Mouse (Mus musculus) heart, postnatal 0 days (tissue): Measurements from ENCODE around the gene Spata32. TPM values are rescaled to one million over a fixed set of nuclear protein-coding genes. Genes with fewer than 3 reads are reported as not detected.

ENCODE experiments used
- ATAC-seq: fragments of 200-750 bp; cut with Nextera tagmentation; 2 replicates; pipeline ENCODE4 v1.8.0; 2017; ENCODE audit warnings: low read depth, moderate number of reproducible peaks, moderate library complexity; ENCODE audit not compliant: insufficient read depth
- DNase-seq: peaks from one replicate; pipeline ENCODE4 v3.0.0-alpha.2; 2016; ENCODE audit warnings: low spot score
- H3K27ac ChIP-seq: fragments of 300-500 bp; sonication (generic); 2 replicates; pipeline ENCODE4 v1.5.1; 2014; ENCODE audit warnings: low read depth, mild to moderate bottlenecking
- H3K27me3 ChIP-seq: fragments of 300-500 bp; sonication (generic); 2 replicates; pipeline ENCODE4 v1.6.1; 2014; ENCODE audit warnings: low read length, mixed read lengths; ENCODE audit not compliant: control insufficient read depth, insufficient read depth
- H3K36me3 ChIP-seq: fragments of 300-500 bp; sonication (generic); replicated peaks from 2 replicates; pipeline ENCODE4 v1.6.1; 2014; ENCODE audit warnings: low read length, mixed read lengths; ENCODE audit not compliant: control insufficient read depth, insufficient read depth
- H3K4me1 ChIP-seq: fragments of 300-500 bp; sonication (generic); 2 replicates; pipeline ENCODE4 v1.6.1; 2014; ENCODE audit warnings: antibody characterized with exemption; ENCODE audit not compliant: control insufficient read depth, insufficient read depth
- H3K4me2 ChIP-seq: fragments of 300-500 bp; sonication (generic); 2 replicates; pipeline ENCODE4 v1.6.1; 2014; ENCODE audit warnings: low read depth, mild to moderate bottlenecking, low read length, moderate library complexity
- H3K4me3 ChIP-seq: fragments of 300-500 bp; sonication (generic); 2 replicates; pipeline ENCODE4 v1.5.1; 2014; ENCODE audit warnings: low read depth, low read length
- H3K9ac ChIP-seq: fragments of 300-500 bp; sonication (generic); replicated peaks from 2 replicates; pipeline ENCODE4 v1.6.1; 2014; ENCODE audit warnings: low read depth, low read length, mixed read lengths
- H3K9me3 ChIP-seq: fragments of 300-500 bp; sonication (generic); replicated peaks from 2 replicates; pipeline ENCODE4 v1.6.1; 2016; ENCODE audit warnings: low read length; ENCODE audit not compliant: control insufficient read depth
- CTCF ChIP-seq: IDR thresholded peaks from 2 replicates; pipeline ENCODE4 v1.5.1; 2016; ENCODE audit warnings: antibody characterized with exemption, control low read depth, low read depth
- EP300 ChIP-seq: IDR thresholded peaks from 2 replicates; pipeline ENCODE4 v1.6.1; 2016; ENCODE audit warnings: antibody characterized with exemption, low read depth
- WGBS: fragments of 180-500 bp; shearing (Covaris S2); extraction: QIAGEN DNeasy Blood & Tissue Kit; methylation state at CpG from one replicate; pipeline ENCODE4 v1.1.7; 2014; 5-methylcytosine and 5-hydroxymethylcytosine counted together
- polyA plus RNA-seq: library from polyadenylated mRNA; unstranded; fragments of >200 nt; fragmentation: Nextera tagmentation; extraction: Ambion mirVana; gene quantifications from 2 replicates; pipeline ENCODE4 v1.2.1, GENCODE M21; 2015
- total RNA-seq: library from RNA; depleted of rRNA; stranded (reverse); fragments of >200 nt; gene quantifications from 2 replicates; pipeline ENCODE4 v1.2.3, GENCODE M21; 2014; ENCODE audit warnings: low replicate concordance

Gene Spata32
- total and polyA plus RNA-seq, 2 experiments from 2014 or later: not detected

- no peak overlapping the region for H3K27ac ChIP-seq
- H3K4me1 ChIP-seq: peaks cover 18% of the 10 kb centered on the region
- DNase-seq (no peak), ATAC-seq (no peak)
- no peaks in the 10 kb centered on the region for H3K36me3 ChIP-seq
- H3K9me3 ChIP-seq: no peaks in the 10 kb centered on the region
- WGBS: 91% methylated on average over 5 of the region's 5 CpGs
- no peaks in the 10 kb centered on the region for H3K27me3 ChIP-seq
- H3K9ac ChIP-seq: no peak overlapping the region
- no peak overlapping the region for H3K4me2 ChIP-seq
- no peak overlapping the region for H3K4me3 ChIP-seq
- TF ChIP-seq EP300 (no peak), CTCF (no peak)
Observed at GRCm38 (mm10) chr11:103260034-103260433, 41.8 kb upstream of the Spata32 start.

DNA sequence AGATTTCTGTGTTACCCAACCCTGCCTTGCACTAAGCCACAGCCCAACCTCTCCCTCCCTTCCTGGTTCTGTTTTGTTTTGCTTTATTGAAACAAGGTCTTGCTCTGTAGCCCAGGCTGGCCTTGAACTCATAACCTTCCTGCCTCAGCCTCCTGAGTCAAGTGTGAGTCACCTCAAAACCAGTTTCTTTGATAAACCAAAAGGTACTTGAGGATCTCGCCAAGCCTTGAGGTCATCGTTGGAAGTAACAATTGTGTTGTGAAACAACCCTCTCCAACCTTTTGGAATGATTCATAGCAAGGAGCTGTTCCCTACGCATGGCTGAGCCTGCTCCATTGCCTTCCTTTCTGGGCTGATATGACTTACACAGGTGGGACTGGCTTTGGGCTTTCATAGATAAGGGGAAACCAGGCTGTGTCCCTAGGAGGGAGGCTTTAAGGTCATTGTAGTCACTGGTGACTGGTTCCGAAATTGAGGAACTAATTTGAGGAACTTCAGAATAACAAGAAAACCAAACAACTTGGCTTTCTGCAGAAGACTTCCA, 39.8 kb upstream of the Spata32 start:
- H3K27me3 ChIP-seq: no peaks in the 10 kb centered on the region
- no peak for TF ChIP-seq EP300
- TF ChIP-seq CTCF: no peak
- no peak for DNase-seq
- H3K27ac ChIP-seq: no peak overlapping the region
- H3K4me2 ChIP-seq: no peak overlapping the region
- WGBS: 83% methylated on average over 4 of the region's 4 CpGs
- H3K9ac ChIP-seq: no peak overlapping the region
- H3K36me3 ChIP-seq: no peaks in the 10 kb centered on the region
- no peaks in the 10 kb centered on the region for H3K9me3 ChIP-seq
- H3K4me3 ChIP-seq: no peak overlapping the region
- ATAC-seq: no peak
- H3K4me1 ChIP-seq: peaks cover 16% of the 10 kb centered on the region

GRCm38 (mm10) chr11:103253605-103254004, 35.4 kb upstream of the Spata32 start:
- ATAC-seq (no peak), DNase-seq (no peak)
- Histone ChIP-seq H3K27me3 (no peaks in the 10 kb centered on the region), H3K9ac (no peak overlapping the region), H3K27ac (no peak overlapping the region), H3K4me3 (no peak overlapping the region), H3K4me2 (no peak overlapping the region), H3K9me3 (no peaks in the 10 kb centered on the region), H3K36me3 (no peaks in the 10 kb centered on the region), H3K4me1 (peaks cover 8% of the 10 kb centered on the region; the same call in 1 of the 2 replicates)
- 84% methylated on average over 5 of the region's 5 CpGs for WGBS
- TF ChIP-seq CTCF (no peak), EP300 (no peak)

- H3K36me3 ChIP-seq: no peaks in the 10 kb centered on the region
Observed at GRCm38 (mm10) chr11:103252380-103252779, 34.1 kb upstream of the Spata32 start.

GRCm38 (mm10) chr11:103250324-103250723, 32.1 kb upstream of the Spata32 start:
- TF ChIP-seq EP300: no peak
- no peak for TF ChIP-seq CTCF
- Histone ChIP-seq H3K4me2 (no peak overlapping the region), H3K9me3 (no peaks in the 10 kb centered on the region), H3K4me3 (no peak overlapping the region), H3K4me1 (peaks cover 33% of the 10 kb centered on the region), H3K9ac (no peak overlapping the region), H3K27me3 (no peaks in the 10 kb centered on the region), H3K27ac (no peak overlapping the region), H3K36me3 (no peaks in the 10 kb centered on the region)
- DNase-seq: no peak
- ATAC-seq: no peak
- WGBS: 92% methylated on average over 3 of the region's 3 CpGs

More at GRCm38 (mm10) chr11:103252380-103252779, 34.1 kb upstream of the Spata32 start:
- H3K4me1 ChIP-seq: peaks cover 18% of the 10 kb centered on the region
- TF ChIP-seq EP300 (no peak), CTCF (no peak)
- no peak overlapping the region for H3K4me2 ChIP-seq
- H3K27ac ChIP-seq: no peak overlapping the region
- no peak overlapping the region for H3K9ac ChIP-seq
- DNase-seq: no peak
- no peak overlapping the region for H3K4me3 ChIP-seq
- no peaks in the 10 kb centered on the region for H3K27me3 ChIP-seq
- no peaks in the 10 kb centered on the region for H3K9me3 ChIP-seq
- ATAC-seq: no peak
- 74% methylated on average over 5 of the region's 5 CpGs for WGBS

DNA sequence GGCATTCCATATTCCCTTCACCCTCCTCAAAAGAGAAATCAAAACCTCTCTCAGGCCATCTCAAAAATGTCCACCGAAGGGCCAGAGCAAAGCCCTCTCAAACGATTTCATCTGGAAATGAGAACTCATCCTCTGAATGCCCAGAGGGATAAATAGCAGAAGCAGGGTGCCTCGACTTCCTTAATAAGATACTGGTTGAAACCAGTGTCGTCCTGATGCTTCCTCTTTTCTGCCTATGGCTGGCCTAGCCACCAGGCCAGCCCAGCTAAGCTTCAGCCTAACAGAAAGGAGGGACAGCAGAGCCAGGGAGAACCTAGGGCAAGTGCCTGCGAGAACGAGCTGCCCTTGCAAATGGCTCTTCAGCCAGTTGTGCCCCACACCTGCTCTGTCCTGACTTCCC, 31.3 kb upstream of the Spata32 start:
- H3K27ac ChIP-seq: no peak overlapping the region; the same call in 1 of the 2 replicates
- no peaks in the 10 kb centered on the region for H3K36me3 ChIP-seq
- no peaks in the 10 kb centered on the region for H3K9me3 ChIP-seq
- DNase-seq: no peak
- TF ChIP-seq CTCF (no peak), EP300 (no peak)
- H3K4me3 ChIP-seq: no peak overlapping the region
- no peak overlapping the region for H3K4me2 ChIP-seq
- no peaks in the 10 kb centered on the region for H3K27me3 ChIP-seq
- H3K4me1 ChIP-seq: peaks cover 40% of the 10 kb centered on the region
- 74% methylated on average over 6 of the region's 6 CpGs for WGBS
- no peak overlapping the region for H3K9ac ChIP-seq
- no peak for ATAC-seq
